Mouse (Mus musculus): Measurements from ENCODE around the gene Cep250. TPM values are rescaled to one million over a fixed set of nuclear protein-coding genes. Genes with fewer than 3 reads are reported as not detected.

The Cep250 gene
- polyA plus RNA-seq, 1 experiment from 2014 or later = 13.4 TPM

GRCm38 (mm10) chr2:155940681-155941080 lies 15.6 kb upstream of the Cep250 start, which contains the start of gene Gm15557:
Gene Gm15557, plus strand, starts transcription at chr2:155940728.
- ATAC-seq (replicated peaks; ENCODE audit: insufficient number of reproducible peaks, low FRiP score, low TSS enrichment, low read depth) = no peak
- Histone ChIP-seq H3K27ac (replicated peaks; ENCODE audit: low read depth, low read length) (no peak within 1 kb of the TSS), H3K4me2 (ENCODE audit: low read depth, low read length) (no peak within 1 kb of the TSS), H3K9me3 (replicated peaks; ENCODE audit: control insufficient read depth, low read length) (no peaks in the 10 kb centered on the region), H3K4me3 (ENCODE audit: low read depth, low read length) (no peak within 1 kb of the TSS), H3K27me3 (ENCODE audit: control insufficient read depth, insufficient read depth, low read length) (no peaks in the 10 kb centered on the region), H3K9ac (replicated peaks; ENCODE audit: low read length) (no peak within 1 kb of the TSS), H3K36me3 (replicated peaks; ENCODE audit: control insufficient read depth, insufficient read depth, low read depth, low read length) (no peaks in the 10 kb centered on the region), H3K4me1 (ENCODE audit: control insufficient read depth, insufficient read depth, low read length) (peaks cover 3% of the 10 kb centered on the region; the same call in 1 of the 2 replicates)
- WGBS = 82% methylated on average over 3 of the region's 3 CpGs
- no peak for DNase-seq (ENCODE audit: low spot score)

GRCm38 (mm10) chr2:155941697-155942442 lies 14.4 kb upstream of the Cep250 start:
- Histone ChIP-seq H3K9ac (replicated peaks; ENCODE audit: low read length) (no peak overlapping the region), H3K4me3 (ENCODE audit: low read depth, low read length) (no peak overlapping the region), H3K27ac (replicated peaks; ENCODE audit: low read depth, low read length) (no peak overlapping the region), H3K9me3 (replicated peaks; ENCODE audit: control insufficient read depth, low read length) (no peaks in the 10 kb centered on the region), H3K4me2 (ENCODE audit: low read depth, low read length) (no peak overlapping the region), H3K4me1 (ENCODE audit: control insufficient read depth, insufficient read depth, low read length) (peaks cover 3% of the 10 kb centered on the region; the same call in 1 of the 2 replicates), H3K36me3 (replicated peaks; ENCODE audit: control insufficient read depth, insufficient read depth, low read depth, low read length) (no peaks in the 10 kb centered on the region), H3K27me3 (ENCODE audit: control insufficient read depth, insufficient read depth, low read length) (no peaks in the 10 kb centered on the region)
- WGBS = 79% methylated on average over 40 of the region's 40 CpGs
- ATAC-seq (replicated peaks; ENCODE audit: insufficient number of reproducible peaks, low FRiP score, low TSS enrichment, low read depth) = no peak
- DNase-seq (ENCODE audit: low spot score) = no peak

- Histone ChIP-seq H3K27me3 (ENCODE audit: control insufficient read depth, insufficient read depth, low read length) (no peaks in the 10 kb centered on the region), H3K9ac (replicated peaks; ENCODE audit: low read length) (no peak overlapping the region; the same call in 1 of the 2 replicates), H3K27ac (replicated peaks; ENCODE audit: low read depth, low read length) (no peak overlapping the region), H3K4me3 (ENCODE audit: low read depth, low read length) (no peak overlapping the region), H3K36me3 (replicated peaks; ENCODE audit: control insufficient read depth, insufficient read depth, low read depth, low read length) (no peaks in the 10 kb centered on the region), H3K4me1 (ENCODE audit: control insufficient read depth, insufficient read depth, low read length) (peaks cover 3% of the 10 kb centered on the region; the same call in 1 of the 2 replicates), H3K4me2 (ENCODE audit: low read depth, low read length) (peak overlapping the region; percentile 28), H3K9me3 (replicated peaks; ENCODE audit: control insufficient read depth, low read length) (no peaks in the 10 kb centered on the region)
- ATAC-seq (replicated peaks; ENCODE audit: insufficient number of reproducible peaks, low FRiP score, low TSS enrichment, low read depth) = no peak
- peak; percentile 62 for DNase-seq (ENCODE audit: low spot score)
- 1% methylated on average over 8 of the region's 8 CpGs for WGBS
These were observed 12.8 kb upstream of the Cep250 start for GRCm38 (mm10) chr2:155943463-155943862.

- Histone ChIP-seq H3K4me3 (ENCODE audit: low read depth, low read length) (no peak overlapping the region), H3K4me2 (ENCODE audit: low read depth, low read length) (peak overlapping the region; percentile 17; the same call in 1 of the 2 replicates), H3K36me3 (replicated peaks; ENCODE audit: control insufficient read depth, insufficient read depth, low read depth, low read length) (no peaks in the 10 kb centered on the region)
These were observed 11.6 kb upstream of the Cep250 start for GRCm38 (mm10) chr2:155944685-155945084.

DNA sequence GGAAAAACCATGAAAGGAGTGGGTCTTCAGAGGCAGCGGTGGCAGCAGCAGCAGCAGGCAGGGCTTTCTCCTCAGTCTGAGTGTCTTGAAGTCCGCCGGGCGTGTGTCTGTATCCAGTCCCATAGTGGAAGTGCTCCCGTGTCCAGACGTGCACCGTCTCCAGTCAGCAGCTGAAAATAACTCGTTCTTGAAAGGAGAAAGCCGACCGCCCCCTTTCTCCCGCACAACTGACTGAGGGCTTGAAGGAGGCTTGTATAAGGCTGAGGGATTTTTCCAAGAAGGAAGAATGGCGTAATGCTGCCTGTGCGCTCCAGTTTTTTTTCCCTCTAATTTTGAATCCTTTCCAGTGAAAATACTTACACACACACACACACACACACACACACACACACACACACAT lies 11.1 kb upstream of the Cep250 start, which contains the start of gene Gdf5:
TSS of gene Gdf5 (minus strand) at position 244 of the 400 bp plus-strand sequence.
- WGBS = 41% methylated on average over 13 of the region's 13 CpGs
- Histone ChIP-seq H3K9ac (replicated peaks; ENCODE audit: low read length) (no peak within 1 kb of the TSS), H3K36me3 (replicated peaks; ENCODE audit: control insufficient read depth, insufficient read depth, low read depth, low read length) (no peaks in the 10 kb centered on the region), H3K27ac (replicated peaks; ENCODE audit: low read depth, low read length) (0 out of 2 replicates have a peak within 1 kb of the TSS, but pooled peaks have one; percentile 47), H3K4me3 (ENCODE audit: low read depth, low read length) (no peak within 1 kb of the TSS), H3K4me1 (ENCODE audit: control insufficient read depth, insufficient read depth, low read length) (peaks cover 13% of the 10 kb centered on the region; the same call in 1 of the 2 replicates), H3K9me3 (replicated peaks; ENCODE audit: control insufficient read depth, low read length) (no peaks in the 10 kb centered on the region), H3K27me3 (ENCODE audit: control insufficient read depth, insufficient read depth, low read length) (no peaks in the 10 kb centered on the region), H3K4me2 (ENCODE audit: low read depth, low read length) (peak within 1 kb of the TSS; percentile 17; the same call in 1 of the 2 replicates)
- ATAC-seq (replicated peaks; ENCODE audit: insufficient number of reproducible peaks, low FRiP score, low TSS enrichment, low read depth) = no peak
- DNase-seq (ENCODE audit: low spot score) = peak; percentile 41

More at GRCm38 (mm10) chr2:155944685-155945084, 11.6 kb upstream of the Cep250 start:
- 77% methylated on average over 4 of the region's 4 CpGs for WGBS
- ATAC-seq (replicated peaks; ENCODE audit: insufficient number of reproducible peaks, low FRiP score, low TSS enrichment, low read depth) (no peak), DNase-seq (ENCODE audit: low spot score) (no peak)
- Histone ChIP-seq H3K27me3 (ENCODE audit: control insufficient read depth, insufficient read depth, low read length) (no peaks in the 10 kb centered on the region), H3K27ac (replicated peaks; ENCODE audit: low read depth, low read length) (0 out of 2 replicates have a peak overlapping the region, but pooled peaks have one; percentile 47), H3K9me3 (replicated peaks; ENCODE audit: control insufficient read depth, low read length) (no peaks in the 10 kb centered on the region), H3K4me1 (ENCODE audit: control insufficient read depth, insufficient read depth, low read length) (peaks cover 10% of the 10 kb centered on the region; the same call in 1 of the 2 replicates), H3K9ac (replicated peaks; ENCODE audit: low read length) (no peak overlapping the region)

GRCm38 (mm10) chr2:155945580-155945979 lies 10.7 kb upstream of the Cep250 start:
- Histone ChIP-seq H3K4me2 (ENCODE audit: low read depth, low read length) (no peak overlapping the region), H3K36me3 (replicated peaks; ENCODE audit: control insufficient read depth, insufficient read depth, low read depth, low read length) (no peaks in the 10 kb centered on the region), H3K27ac (replicated peaks; ENCODE audit: low read depth, low read length) (no peak overlapping the region), H3K9ac (replicated peaks; ENCODE audit: low read length) (no peak overlapping the region), H3K9me3 (replicated peaks; ENCODE audit: control insufficient read depth, low read length) (no peaks in the 10 kb centered on the region), H3K4me3 (ENCODE audit: low read depth, low read length) (no peak overlapping the region), H3K27me3 (ENCODE audit: control insufficient read depth, insufficient read depth, low read length) (no peaks in the 10 kb centered on the region), H3K4me1 (ENCODE audit: control insufficient read depth, insufficient read depth, low read length) (peaks cover 13% of the 10 kb centered on the region; the same call in 1 of the 2 replicates)
- 45% methylated on average over 5 of the region's 5 CpGs for WGBS
- ATAC-seq (replicated peaks; ENCODE audit: insufficient number of reproducible peaks, low FRiP score, low TSS enrichment, low read depth) = no peak
- DNase-seq (ENCODE audit: low spot score) = peak; percentile 61

DNA sequence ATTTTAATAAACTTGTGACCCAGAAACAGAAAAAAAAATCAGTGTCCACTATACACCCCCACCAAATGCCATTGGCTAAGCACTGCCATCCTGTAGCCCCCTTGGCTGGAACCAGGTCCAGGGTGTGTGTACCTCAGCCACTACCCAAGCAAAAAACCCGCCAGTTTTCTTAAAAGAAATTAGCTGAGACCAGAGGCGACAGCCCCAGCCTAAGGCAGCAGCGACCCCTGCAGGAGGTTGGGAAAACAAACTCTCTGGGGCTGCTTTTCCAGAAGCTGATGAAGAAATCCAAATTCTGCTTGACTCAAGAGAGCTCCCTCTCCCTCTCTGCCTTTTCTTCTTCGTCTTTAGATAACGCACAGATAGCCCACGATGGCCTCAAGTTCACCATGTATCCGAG lies 10.2 kb upstream of the Cep250 start:
- Histone ChIP-seq H3K9ac (replicated peaks; ENCODE audit: low read length) (0 out of 2 replicates have a peak overlapping the region, but pooled peaks have one; percentile 3), H3K4me1 (ENCODE audit: control insufficient read depth, insufficient read depth, low read length) (peaks cover 13% of the 10 kb centered on the region; the same call in 1 of the 2 replicates), H3K36me3 (replicated peaks; ENCODE audit: control insufficient read depth, insufficient read depth, low read depth, low read length) (no peaks in the 10 kb centered on the region), H3K27me3 (ENCODE audit: control insufficient read depth, insufficient read depth, low read length) (no peaks in the 10 kb centered on the region), H3K27ac (replicated peaks; ENCODE audit: low read depth, low read length) (no peak overlapping the region), H3K4me3 (ENCODE audit: low read depth, low read length) (no peak overlapping the region), H3K9me3 (replicated peaks; ENCODE audit: control insufficient read depth, low read length) (no peaks in the 10 kb centered on the region), H3K4me2 (ENCODE audit: low read depth, low read length) (no peak overlapping the region)
- ATAC-seq (replicated peaks; ENCODE audit: insufficient number of reproducible peaks, low FRiP score, low TSS enrichment, low read depth) (no peak; the same call in 1 of the 2 replicates), DNase-seq (ENCODE audit: low spot score) (peak; percentile 86)
- 1% methylated on average over 7 of the region's 7 CpGs for WGBS

- H3K36me3 ChIP-seq (replicated peaks; ENCODE audit: control insufficient read depth, insufficient read depth, low read depth, low read length) = no peaks in the 10 kb centered on the region
- DNase-seq (ENCODE audit: low spot score) (no peak), ATAC-seq (replicated peaks; ENCODE audit: insufficient number of reproducible peaks, low FRiP score, low TSS enrichment, low read depth) (no peak)
- peaks cover 13% of the 10 kb centered on the region; the same call in 1 of the 2 replicates for H3K4me1 ChIP-seq (ENCODE audit: control insufficient read depth, insufficient read depth, low read length)
- H3K9ac ChIP-seq (replicated peaks; ENCODE audit: low read length) = 0 out of 2 replicates have a peak overlapping the region, but pooled peaks have one; percentile 3
- no peaks in the 10 kb centered on the region for H3K9me3 ChIP-seq (replicated peaks; ENCODE audit: control insufficient read depth, low read length)
- no peak overlapping the region for H3K27ac ChIP-seq (replicated peaks; ENCODE audit: low read depth, low read length)
- WGBS = 18% methylated on average over 4 of the region's 4 CpGs
- no peak overlapping the region for H3K4me3 ChIP-seq (ENCODE audit: low read depth, low read length)
- no peak overlapping the region for H3K4me2 ChIP-seq (ENCODE audit: low read depth, low read length)
- no peaks in the 10 kb centered on the region for H3K27me3 ChIP-seq (ENCODE audit: control insufficient read depth, insufficient read depth, low read length)
These were observed 9.8 kb upstream of the Cep250 start for GRCm38 (mm10) chr2:155946499-155946898.

Data from embryonic facial prominence, embryonic 11.5 days (tissue).